Mouse (Mus musculus): ENCODE measurements at regions not wholly inside any gene's neighbourhood (a gene's known extent, or its start where the extent isn't known, plus 50 kb on each side); places are given as distances from the start of the nearest gene placed in this dataset.

GRCm38 (mm10) chr3:147532196-147532595, 680.0 kb downstream of the Ttll7 start:
- no peak for DNase-seq

- DNase-seq = no peak
Measured at GRCm38 (mm10) chr3:147531608-147532180, 679.5 kb downstream of the Ttll7 start.
